Mouse (Mus musculus) liver, embryonic 16.5 days (tissue): ENCODE results near the gene Erp27. TPM values are rescaled to one million over a fixed set of nuclear protein-coding genes. Genes with fewer than 3 reads are reported as not detected.

Experiments used
- ATAC-seq: fragments of 200-750 bp; cut with Nextera tagmentation; 2 replicates; pipeline ENCODE4 v1.8.0; 2017; ENCODE audit warnings: low read depth, mild to moderate bottlenecking, moderate number of reproducible peaks, moderate library complexity
- H3K27ac ChIP-seq: fragments of 300-500 bp; sonication (generic); 2 replicates; pipeline ENCODE4 v1.5.1; 2014; ENCODE audit warnings: mild to moderate bottlenecking, low read length
- H3K27me3 ChIP-seq: fragments of 300-500 bp; sonication (generic); 2 replicates; pipeline ENCODE4 v1.6.1; 2014; ENCODE audit warnings: low read depth, low read length, mixed read lengths; ENCODE audit not compliant: control insufficient read depth, insufficient read depth
- H3K36me3 ChIP-seq: fragments of 300-500 bp; sonication (generic); 2 replicates; pipeline ENCODE4 v1.6.1; 2014; ENCODE audit warnings: mild to moderate bottlenecking; ENCODE audit not compliant: control insufficient read depth, insufficient read depth
- H3K4me1 ChIP-seq: fragments of 300-500 bp; sonication (generic); 2 replicates; pipeline ENCODE4 v1.6.1; 2014; ENCODE audit warnings: low read depth, low read length, mixed read lengths; ENCODE audit not compliant: control insufficient read depth
- H3K4me2 ChIP-seq: fragments of 300-500 bp; sonication (generic); 2 replicates; pipeline ENCODE4 v1.6.1; 2014; ENCODE audit warnings: low read depth, low read length, mixed read lengths
- H3K4me3 ChIP-seq: fragments of 300-500 bp; sonication (generic); 2 replicates; pipeline ENCODE4 v1.5.1; 2014; ENCODE audit warnings: low read depth, mild to moderate bottlenecking, low read length
- H3K9ac ChIP-seq: fragments of 300-500 bp; sonication (generic); 2 replicates; pipeline ENCODE4 v1.6.1; 2014; ENCODE audit warnings: low read depth, low read length
- H3K9me3 ChIP-seq: fragments of 300-500 bp; sonication (generic); replicated peaks from 2 replicates; pipeline ENCODE4 v1.6.1; 2016; ENCODE audit warnings: low read length; ENCODE audit not compliant: control insufficient read depth
- WGBS: fragments of 180-500 bp; shearing (Covaris S2); extraction: QIAGEN DNeasy Blood & Tissue Kit; methylation state at CpG from one replicate; pipeline ENCODE4 v1.1.7; 2014; ENCODE audit not compliant: insufficient replicate concordance; 5-methylcytosine and 5-hydroxymethylcytosine counted together
- polyA plus RNA-seq: library from polyadenylated mRNA; unstranded; fragments of >200 nt; fragmentation: Nextera tagmentation; extraction: Ambion mirVana; gene quantifications from 2 replicates; pipeline ENCODE4 v1.2.1, GENCODE M21; 2015

Gene Erp27
- polyA plus RNA-seq, 1 experiment from 2014 or later = 0.71 TPM

DNA sequence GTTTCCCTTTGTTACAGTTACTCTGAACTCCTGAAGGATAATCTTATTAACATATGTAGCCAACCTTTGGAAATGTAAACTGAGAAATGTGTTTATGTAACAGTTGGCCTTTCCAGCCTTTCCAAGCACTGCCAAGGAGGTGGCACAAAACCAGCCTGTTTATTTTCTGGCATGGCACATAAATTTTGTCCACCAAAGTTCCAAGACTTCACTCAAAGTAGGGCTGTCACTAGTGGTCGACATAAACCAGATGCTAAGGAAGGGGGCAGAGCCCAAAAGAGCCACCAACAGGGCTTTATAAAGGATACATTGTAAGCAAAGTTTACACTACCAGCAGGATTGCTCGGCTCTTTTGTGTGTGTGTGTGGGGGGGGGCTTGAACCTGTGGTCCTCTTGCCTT, 4.1 kb downstream of the Erp27 start:
- no peak overlapping the region for H3K4me2 ChIP-seq
- no peak overlapping the region for H3K27ac ChIP-seq
- no peak overlapping the region for H3K4me3 ChIP-seq
- no peaks in the 10 kb centered on the region for H3K9me3 ChIP-seq
- no peak overlapping the region for H3K9ac ChIP-seq
- H3K36me3 ChIP-seq = no peaks in the 10 kb centered on the region
- WGBS = 57% methylated on average over 2 of the region's 2 CpGs
- H3K27me3 ChIP-seq = no peaks in the 10 kb centered on the region
- ATAC-seq = no peak
- H3K4me1 ChIP-seq = no peaks in the 10 kb centered on the region

- H3K27ac ChIP-seq = no peak overlapping the region
- ATAC-seq = no peak
- no peak overlapping the region for H3K4me3 ChIP-seq
- no peak overlapping the region for H3K4me2 ChIP-seq
- WGBS = 64% methylated on average over 8 of the region's 8 CpGs
- H3K27me3 ChIP-seq = no peaks in the 10 kb centered on the region
- no peaks in the 10 kb centered on the region for H3K9me3 ChIP-seq
- no peaks in the 10 kb centered on the region for H3K4me1 ChIP-seq
- no peak overlapping the region for H3K9ac ChIP-seq
- no peaks in the 10 kb centered on the region for H3K36me3 ChIP-seq
These were observed 6.1 kb downstream of the Erp27 start for GRCm38 (mm10) chr6:136915721-136916395.

DNA sequence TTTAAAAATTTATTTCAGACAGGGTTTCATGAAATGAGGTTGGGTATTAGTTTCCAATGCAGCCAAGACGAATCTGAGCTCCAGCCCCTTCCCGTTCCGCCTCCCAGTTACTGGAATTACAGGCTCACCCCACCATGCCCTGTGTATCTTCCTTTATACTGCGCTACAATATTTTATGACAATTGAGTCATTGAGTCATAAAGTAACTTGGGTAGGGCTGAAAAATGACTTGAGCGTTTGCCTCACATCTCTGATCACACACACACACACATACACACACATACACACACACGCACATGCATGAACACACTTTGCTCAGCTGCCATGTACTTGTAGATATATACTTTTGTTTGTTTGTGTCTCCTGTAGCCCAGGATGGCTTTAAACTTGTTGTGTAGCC, 7.7 kb downstream of the Erp27 start:
- H3K4me3 ChIP-seq = no peak overlapping the region
- H3K27me3 ChIP-seq = no peaks in the 10 kb centered on the region
- no peak overlapping the region for H3K4me2 ChIP-seq
- no peak for ATAC-seq
- no peaks in the 10 kb centered on the region for H3K9me3 ChIP-seq
- H3K9ac ChIP-seq = no peak overlapping the region
- no peak overlapping the region for H3K27ac ChIP-seq
- no peaks in the 10 kb centered on the region for H3K36me3 ChIP-seq
- no peaks in the 10 kb centered on the region for H3K4me1 ChIP-seq
- WGBS = 73% methylated on average over 6 of the region's 6 CpGs

GRCm38 (mm10) chr6:136913384-136914126, 8.4 kb downstream of the Erp27 start:
- Histone ChIP-seq H3K4me3 (no peak overlapping the region), H3K27ac (no peak overlapping the region), H3K9ac (no peak overlapping the region), H3K4me1 (no peaks in the 10 kb centered on the region), H3K4me2 (no peak overlapping the region), H3K36me3 (no peaks in the 10 kb centered on the region), H3K27me3 (no peaks in the 10 kb centered on the region), H3K9me3 (no peaks in the 10 kb centered on the region)
- no peak for ATAC-seq
- WGBS = 29% methylated on average over 18 of the region's 18 CpGs

- Histone ChIP-seq H3K9ac (no peak overlapping the region), H3K4me2 (no peak overlapping the region), H3K4me1 (no peaks in the 10 kb centered on the region), H3K4me3 (no peak overlapping the region), H3K27ac (no peak overlapping the region), H3K27me3 (no peaks in the 10 kb centered on the region), H3K36me3 (no peaks in the 10 kb centered on the region), H3K9me3 (no peaks in the 10 kb centered on the region)
- 64% methylated on average over 1 of the region's 2 CpGs for WGBS
- no peak for ATAC-seq
These were observed 9.2 kb downstream of the Erp27 start for GRCm38 (mm10) chr6:136912751-136913265.

GRCm38 (mm10) chr6:136910247-136910890, 11.6 kb downstream of the Erp27 start:
- no peaks in the 10 kb centered on the region for H3K9me3 ChIP-seq
- ATAC-seq = no peak
- H3K4me3 ChIP-seq = no peak overlapping the region
- no peaks in the 10 kb centered on the region for H3K27me3 ChIP-seq
- 66% methylated on average over 9 of the region's 9 CpGs for WGBS
- no peaks in the 10 kb centered on the region for H3K4me1 ChIP-seq
- no peaks in the 10 kb centered on the region for H3K36me3 ChIP-seq
- no peak overlapping the region for H3K4me2 ChIP-seq
- H3K9ac ChIP-seq = no peak overlapping the region
- H3K27ac ChIP-seq = no peak overlapping the region

DNA sequence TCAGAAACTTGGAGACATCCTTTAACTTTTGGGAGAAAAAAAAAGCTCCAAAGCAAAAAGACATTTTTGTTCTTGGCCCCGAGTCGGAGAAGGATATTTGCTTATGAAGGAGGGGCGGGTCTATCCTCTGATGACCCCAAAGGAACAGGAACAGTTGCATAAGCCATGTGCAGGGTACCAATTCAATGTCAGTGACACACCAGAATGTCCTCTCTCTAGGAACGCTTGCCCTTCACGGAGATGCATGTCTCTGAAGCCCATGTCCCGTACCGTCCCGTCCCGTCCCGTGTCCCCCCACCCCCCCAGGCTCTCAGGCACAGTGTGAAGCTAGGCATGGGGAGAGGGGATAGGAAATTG, 15.1 kb downstream of the Erp27 start:
- ATAC-seq = no peak
- H3K4me1 ChIP-seq = no peaks in the 10 kb centered on the region
- H3K9ac ChIP-seq = no peak overlapping the region
- no peaks in the 10 kb centered on the region for H3K27me3 ChIP-seq
- H3K36me3 ChIP-seq = no peaks in the 10 kb centered on the region
- no peak overlapping the region for H3K4me2 ChIP-seq
- H3K9me3 ChIP-seq = no peaks in the 10 kb centered on the region
- 67% methylated on average over 10 of the region's 10 CpGs for WGBS
- no peak overlapping the region for H3K27ac ChIP-seq
- H3K4me3 ChIP-seq = no peak overlapping the region

- no peak overlapping the region for H3K4me2 ChIP-seq
- H3K27ac ChIP-seq = no peak overlapping the region
- H3K4me1 ChIP-seq = no peaks in the 10 kb centered on the region
- 64% methylated on average over 19 of the region's 19 CpGs for WGBS
- no peak overlapping the region for H3K4me3 ChIP-seq
- no peak overlapping the region for H3K9ac ChIP-seq
- H3K27me3 ChIP-seq = no peaks in the 10 kb centered on the region
- H3K36me3 ChIP-seq = no peaks in the 10 kb centered on the region
- no peaks in the 10 kb centered on the region for H3K9me3 ChIP-seq
- peak; percentile 30; the same call in 1 of the 2 replicates for ATAC-seq
These were observed 15.6 kb downstream of the Erp27 start for GRCm38 (mm10) chr6:136906283-136906936.
